Mouse (Mus musculus): ENCODE data around the gene Ap1b1. TPM values are rescaled to one million over a fixed set of nuclear protein-coding genes. Genes with fewer than 3 reads are reported as not detected.

Gene Ap1b1
- polyA plus RNA-seq, 1 experiment from 2014 or later: 70.3 TPM

- 53% methylated on average over 12 of the region's 12 CpGs for WGBS
- DNase-seq (ENCODE audit: low spot score): no peak
- Histone ChIP-seq H3K4me3 (no peak overlapping the region), H3K36me3 (peaks cover 19% of the 10 kb centered on the region), H3K9me3 (no peaks in the 10 kb centered on the region), H3K4me1 (replicated peaks) (0 out of 2 replicates have a peak, but pooled peaks cover 3% of the 10 kb centered on the region), H3K27me3 (ENCODE audit: insufficient read depth, poor library complexity, severe bottlenecking) (0 out of 2 replicates have a peak, but pooled peaks cover 6% of the 10 kb centered on the region), H3K27ac (no peak overlapping the region)
These were observed 59.8 kb downstream of the Ap1b1 start for GRCm38 (mm10) chr11:5046321-5046926.

GRCm38 (mm10) chr11:5051629-5052028 lies 65.0 kb downstream of the Ap1b1 start:
- Histone ChIP-seq H3K4me3 (no peak overlapping the region), H3K27ac (no peak overlapping the region), H3K4me1 (replicated peaks) (peaks cover 13% of the 10 kb centered on the region), H3K27me3 (ENCODE audit: insufficient read depth, poor library complexity, severe bottlenecking) (peaks cover 26% of the 10 kb centered on the region), H3K9me3 (no peaks in the 10 kb centered on the region), H3K36me3 (no peaks in the 10 kb centered on the region)
- WGBS: 77% methylated on average over 10 of the region's 10 CpGs
- no peak for DNase-seq (ENCODE audit: low spot score)

- Histone ChIP-seq H3K27ac (no peak overlapping the region), H3K4me1 (replicated peaks) (peaks cover 20% of the 10 kb centered on the region), H3K27me3 (ENCODE audit: insufficient read depth, poor library complexity, severe bottlenecking) (peaks cover 33% of the 10 kb centered on the region), H3K36me3 (no peaks in the 10 kb centered on the region), H3K4me3 (no peak overlapping the region), H3K9me3 (no peaks in the 10 kb centered on the region)
- DNase-seq (ENCODE audit: low spot score): no peak
- 76% methylated on average over 10 of the region's 10 CpGs for WGBS
These were observed 65.7 kb downstream of the Ap1b1 start for GRCm38 (mm10) chr11:5052200-5052854.

GRCm38 (mm10) chr11:5054151-5054550 lies 67.5 kb downstream of the Ap1b1 start:
- 88% methylated on average over 14 of the region's 14 CpGs for WGBS
- no peak overlapping the region for H3K4me3 ChIP-seq
- no peak overlapping the region for H3K27ac ChIP-seq
- no peaks in the 10 kb centered on the region for H3K9me3 ChIP-seq
- DNase-seq (ENCODE audit: low spot score): no peak
- H3K27me3 ChIP-seq (ENCODE audit: insufficient read depth, poor library complexity, severe bottlenecking): peaks cover 51% of the 10 kb centered on the region
- H3K36me3 ChIP-seq: no peaks in the 10 kb centered on the region
- H3K4me1 ChIP-seq (replicated peaks): peaks cover 37% of the 10 kb centered on the region

GRCm38 (mm10) chr11:5054874-5055273 lies 68.2 kb downstream of the Ap1b1 start:
- no peaks in the 10 kb centered on the region for H3K9me3 ChIP-seq
- DNase-seq (ENCODE audit: low spot score): no peak
- no peaks in the 10 kb centered on the region for H3K36me3 ChIP-seq
- WGBS: 69% methylated on average over 6 of the region's 6 CpGs
- H3K4me1 ChIP-seq (replicated peaks): peaks cover 44% of the 10 kb centered on the region
- peaks cover 55% of the 10 kb centered on the region for H3K27me3 ChIP-seq (ENCODE audit: insufficient read depth, poor library complexity, severe bottlenecking)
- H3K27ac ChIP-seq: no peak overlapping the region
- H3K4me3 ChIP-seq: no peak overlapping the region

GRCm38 (mm10) chr11:5055945-5056938 lies 69.6 kb downstream of the Ap1b1 start:
- no peak overlapping the region; the same call in 1 of the 2 replicates for H3K27ac ChIP-seq
- H3K27me3 ChIP-seq (ENCODE audit: insufficient read depth, poor library complexity, severe bottlenecking): peaks cover 66% of the 10 kb centered on the region
- DNase-seq (ENCODE audit: low spot score): peak; percentile 40
- 0 out of 2 replicates have a peak overlapping the region, but pooled peaks have one; percentile 18 for H3K4me3 ChIP-seq
- no peaks in the 10 kb centered on the region for H3K36me3 ChIP-seq
- no peaks in the 10 kb centered on the region for H3K9me3 ChIP-seq
- 30% methylated on average over 23 of the region's 23 CpGs for WGBS
- peaks cover 53% of the 10 kb centered on the region for H3K4me1 ChIP-seq (replicated peaks)

- Histone ChIP-seq H3K27me3 (ENCODE audit: insufficient read depth, poor library complexity, severe bottlenecking) (peaks cover 74% of the 10 kb centered on the region), H3K9me3 (no peaks in the 10 kb centered on the region), H3K4me3 (no peak overlapping the region), H3K27ac (no peak overlapping the region), H3K36me3 (no peaks in the 10 kb centered on the region), H3K4me1 (replicated peaks) (peaks cover 61% of the 10 kb centered on the region)
- no peak for DNase-seq (ENCODE audit: low spot score)
- WGBS: 46% methylated on average over 8 of the region's 8 CpGs
These were observed 70.4 kb downstream of the Ap1b1 start for GRCm38 (mm10) chr11:5057064-5057463.

- no peak for DNase-seq (ENCODE audit: low spot score)
- H3K9me3 ChIP-seq: no peaks in the 10 kb centered on the region
- 13% methylated on average over 8 of the region's 8 CpGs for WGBS
- 0 out of 2 replicates have a peak overlapping the region, but pooled peaks have one; percentile 26 for H3K27ac ChIP-seq
- H3K4me1 ChIP-seq (replicated peaks): peaks cover 65% of the 10 kb centered on the region
- H3K27me3 ChIP-seq (ENCODE audit: insufficient read depth, poor library complexity, severe bottlenecking): peaks cover 78% of the 10 kb centered on the region
- peak overlapping the region; percentile 56 for H3K4me3 ChIP-seq
- no peaks in the 10 kb centered on the region for H3K36me3 ChIP-seq
These were observed 70.9 kb downstream of the Ap1b1 start for GRCm38 (mm10) chr11:5057541-5057855.

GRCm38 (mm10) chr11:5057856-5058641 lies 71.4 kb downstream of the Ap1b1 start, which contains the start of gene Rasl10a:
Gene Rasl10a, plus strand, starts transcription at chr11:5058128.
- 2% methylated on average over 77 of the region's 77 CpGs for WGBS
- Histone ChIP-seq H3K4me3 (peak within 1 kb of the TSS; percentile 56), H3K27ac (peak within 1 kb of the TSS; percentile 26; the same call in 1 of the 2 replicates), H3K27me3 (ENCODE audit: insufficient read depth, poor library complexity, severe bottlenecking) (peaks cover 84% of the 10 kb centered on the region), H3K9me3 (no peaks in the 10 kb centered on the region), H3K4me1 (replicated peaks) (peaks cover 71% of the 10 kb centered on the region), H3K36me3 (no peaks in the 10 kb centered on the region)
- peak; percentile 51 for DNase-seq (ENCODE audit: low spot score)

- 29% methylated on average over 9 of the region's 9 CpGs for WGBS
- Histone ChIP-seq H3K4me1 (replicated peaks) (peaks cover 78% of the 10 kb centered on the region), H3K27ac (no peak overlapping the region), H3K9me3 (no peaks in the 10 kb centered on the region), H3K36me3 (no peaks in the 10 kb centered on the region), H3K4me3 (0 out of 2 replicates have a peak overlapping the region, but pooled peaks have one; percentile 2), H3K27me3 (ENCODE audit: insufficient read depth, poor library complexity, severe bottlenecking) (peaks cover 91% of the 10 kb centered on the region)
- peak; percentile 14 for DNase-seq (ENCODE audit: low spot score)
These were observed 72.2 kb downstream of the Ap1b1 start for GRCm38 (mm10) chr11:5058783-5059182.

- Histone ChIP-seq H3K27me3 (ENCODE audit: insufficient read depth, poor library complexity, severe bottlenecking) (peaks cover 96% of the 10 kb centered on the region), H3K36me3 (no peaks in the 10 kb centered on the region), H3K27ac (no peak overlapping the region), H3K4me1 (replicated peaks) (peaks cover 83% of the 10 kb centered on the region), H3K4me3 (peak overlapping the region; percentile 26), H3K9me3 (no peaks in the 10 kb centered on the region)
- peak; percentile 27 for DNase-seq (ENCODE audit: low spot score)
- 27% methylated on average over 14 of the region's 14 CpGs for WGBS
These were observed 72.6 kb downstream of the Ap1b1 start for GRCm38 (mm10) chr11:5059230-5059629.

GRCm38 (mm10) chr11:5059704-5060156 lies 73.1 kb downstream of the Ap1b1 start:
- Histone ChIP-seq H3K36me3 (no peaks in the 10 kb centered on the region), H3K27me3 (ENCODE audit: insufficient read depth, poor library complexity, severe bottlenecking) (peaks cover 100% of the 10 kb centered on the region), H3K4me1 (replicated peaks) (peaks cover 88% of the 10 kb centered on the region), H3K4me3 (peak overlapping the region; percentile 26), H3K9me3 (no peaks in the 10 kb centered on the region), H3K27ac (no peak overlapping the region)
- WGBS: 8% methylated on average over 27 of the region's 27 CpGs
- DNase-seq (ENCODE audit: low spot score): peak; percentile 58

Measured in hindbrain, embryonic 10.5 days (tissue).